Mouse (Mus musculus): ENCODE results near the gene Ang5. TPM values are rescaled to one million over a fixed set of nuclear protein-coding genes. Genes with fewer than 3 reads are reported as not detected.

Gene Ang5
- not detected for polyA plus RNA-seq (2015; fragmentation: Illumina TruSeq; extraction: RNeasy Lipid Tissue Mini Kit (QIAGEN cat#74804); ENCODE audit: insufficient read depth, low replicate concordance)

DNA sequence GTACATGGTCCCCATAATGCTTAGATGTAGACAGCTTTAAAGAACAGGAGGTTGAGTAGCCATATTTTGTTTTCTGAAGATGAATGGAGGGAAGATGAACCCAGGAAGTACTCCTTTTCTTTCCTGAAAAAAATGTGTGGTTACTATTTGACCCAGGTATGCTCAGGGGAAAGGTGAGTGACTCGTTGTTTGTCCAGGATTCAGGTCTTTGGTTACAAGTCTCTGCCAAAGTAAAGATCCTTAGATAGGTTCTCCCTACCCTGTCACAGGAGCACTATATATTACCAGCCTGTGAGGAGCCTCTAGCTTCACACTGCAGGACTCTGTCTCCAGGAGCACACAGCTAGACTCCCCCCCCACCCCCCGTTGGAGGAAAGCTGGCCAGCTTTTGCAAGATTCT is at the start of gene Ang5:
Gene Ang5, plus strand, starts transcription at position 301 of the 400 bp plus-strand sequence.

DNA sequence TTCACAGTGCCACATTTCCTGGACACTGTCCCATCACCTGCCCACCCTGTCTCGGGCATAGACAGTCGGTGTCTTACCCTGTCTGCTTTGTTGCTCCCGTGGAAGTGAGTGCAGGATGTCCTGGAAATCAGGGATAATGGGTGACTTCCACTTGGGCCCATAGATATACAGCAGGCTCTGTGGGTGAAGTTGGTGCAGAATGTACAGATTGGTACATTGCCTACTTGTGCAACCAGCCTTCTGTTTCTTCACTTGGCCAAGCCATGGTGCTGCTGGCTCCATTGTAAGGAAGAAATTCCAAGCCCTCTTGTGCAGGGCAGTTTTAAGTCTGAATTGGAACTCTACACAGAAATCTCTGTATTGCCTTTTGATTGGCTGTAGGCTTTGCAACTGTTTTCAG is 33.4 kb upstream of the Ang5 start, which contains the start of gene Ear10:
Gene Ear10, minus strand, starts transcription at position 101 of the 400 bp plus-strand sequence.

DNA sequence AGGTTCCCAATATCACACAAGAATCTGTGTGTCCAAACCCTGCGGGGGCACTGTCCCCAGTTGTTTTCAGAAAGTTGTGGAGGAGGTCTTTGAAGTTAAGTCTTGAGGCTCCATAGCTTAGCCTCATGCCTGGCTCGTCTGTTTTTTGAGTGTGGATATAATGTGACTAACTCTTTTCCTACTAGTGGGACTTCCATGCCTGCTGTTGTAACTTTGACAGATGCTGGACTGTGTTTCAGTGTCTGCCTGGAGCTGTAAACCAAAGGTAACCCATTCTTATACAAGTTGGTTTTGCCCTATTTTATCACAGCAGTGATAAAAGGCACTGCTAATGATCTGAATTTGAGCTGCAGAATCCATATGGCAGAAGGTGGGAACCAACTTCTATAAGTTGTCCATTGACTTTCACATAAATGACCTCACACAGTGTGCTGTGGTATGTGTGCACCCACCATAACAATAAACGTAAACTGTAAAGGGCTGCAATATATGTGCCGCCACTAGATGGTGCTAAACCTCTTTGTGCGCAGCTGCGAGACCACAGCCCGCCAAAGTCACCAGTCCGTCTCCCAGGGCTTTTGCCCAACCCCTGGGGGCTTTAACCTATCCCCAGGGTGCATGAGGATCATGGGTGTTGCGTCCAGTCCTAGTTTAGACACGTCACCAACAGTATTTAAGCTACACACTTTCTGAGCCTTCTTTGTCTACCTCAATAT is 32.0 kb upstream of the Ang5 start, which contains the start of gene Gm8113:
Gene Gm8113, plus strand, starts transcription at position 703 of the 716 bp plus-strand sequence.

DNA sequence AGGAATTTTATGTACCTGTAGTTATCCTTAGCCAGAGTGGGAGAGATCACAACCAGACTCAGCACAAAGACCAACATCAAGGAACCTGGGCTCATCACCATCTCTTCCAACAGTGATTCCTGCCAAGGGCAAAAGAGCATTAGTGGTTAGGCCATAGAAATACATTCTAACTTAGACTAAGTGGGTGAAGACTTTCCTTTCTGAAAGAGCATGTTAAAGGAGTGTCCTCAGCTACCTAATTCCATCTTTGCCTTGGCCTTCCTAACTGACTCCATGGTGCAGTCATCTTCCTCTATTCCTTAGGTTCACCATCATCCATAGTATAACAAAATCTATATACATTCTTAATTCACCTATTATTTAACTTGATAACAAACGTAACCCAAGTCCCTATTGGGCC is 45.3 kb downstream of the Ang5 start, which contains the start of gene Ang6:
Gene Ang6, minus strand, starts transcription at position 101 of the 400 bp plus-strand sequence.

Other genes starting within 250 kb of the Ang5 start
- gene Gm16506, start 229.6 kb upstream of the Ang5 start, polyA plus RNA-seq (2015; fragmentation: Illumina TruSeq; extraction: RNeasy Lipid Tissue Mini Kit (QIAGEN cat#74804); ENCODE audit: insufficient read depth, low replicate concordance) = not detected
- gene Gm6526, start 209.2 kb upstream of the Ang5 start, polyA plus RNA-seq (2015; fragmentation: Illumina TruSeq; extraction: RNeasy Lipid Tissue Mini Kit (QIAGEN cat#74804); ENCODE audit: insufficient read depth, low replicate concordance) = not detected
- 0.62 TPM for gene Gm8180, start 172.3 kb upstream of the Ang5 start, polyA plus RNA-seq (2015; fragmentation: Illumina TruSeq; extraction: RNeasy Lipid Tissue Mini Kit (QIAGEN cat#74804); ENCODE audit: insufficient read depth, low replicate concordance)
- gene Ear1, start 81.6 kb upstream of the Ang5 start, polyA plus RNA-seq (2015; fragmentation: Illumina TruSeq; extraction: RNeasy Lipid Tissue Mini Kit (QIAGEN cat#74804); ENCODE audit: insufficient read depth, low replicate concordance) = 0.62 TPM
- not detected for gene Ear10, start 33.5 kb upstream of the Ang5 start, polyA plus RNA-seq (2015; fragmentation: Illumina TruSeq; extraction: RNeasy Lipid Tissue Mini Kit (QIAGEN cat#74804); ENCODE audit: insufficient read depth, low replicate concordance)
- gene Gm8113, start 31.7 kb upstream of the Ang5 start, polyA plus RNA-seq (2015; fragmentation: Illumina TruSeq; extraction: RNeasy Lipid Tissue Mini Kit (QIAGEN cat#74804); ENCODE audit: insufficient read depth, low replicate concordance) = 5.7 TPM
- gene Ang6, start 45.2 kb downstream of the Ang5 start, polyA plus RNA-seq (2015; fragmentation: Illumina TruSeq; extraction: RNeasy Lipid Tissue Mini Kit (QIAGEN cat#74804); ENCODE audit: insufficient read depth, low replicate concordance) = not detected
- 85.3 TPM for gene Ear2, start 145.6 kb downstream of the Ang5 start, polyA plus RNA-seq (2015; fragmentation: Illumina TruSeq; extraction: RNeasy Lipid Tissue Mini Kit (QIAGEN cat#74804); ENCODE audit: insufficient read depth, low replicate concordance)
- not detected for gene Gm3327, start 166.8 kb downstream of the Ang5 start, polyA plus RNA-seq (2015; fragmentation: Illumina TruSeq; extraction: RNeasy Lipid Tissue Mini Kit (QIAGEN cat#74804); ENCODE audit: insufficient read depth, low replicate concordance)
- not detected for gene Gm8212, start 240.6 kb downstream of the Ang5 start, polyA plus RNA-seq (2015; fragmentation: Illumina TruSeq; extraction: RNeasy Lipid Tissue Mini Kit (QIAGEN cat#74804); ENCODE audit: insufficient read depth, low replicate concordance)

Data from spleen, adult 10 weeks (tissue).